Mouse (Mus musculus) adrenal gland, postnatal 25 days (tissue): ENCODE results near the gene Slc9a9. TPM values are rescaled to one million over a fixed set of nuclear protein-coding genes. Genes with fewer than 3 reads are reported as not detected.
"Not testable (repeated sequence)": the region's sequence is repeated elsewhere in the genome, so short reads cannot be mapped to it uniquely, and the experiment has no call there.

Experiments used
- DNase-seq: peaks from one replicate; pipeline ENCODE4 v3.0.0; 2021; ENCODE audit warnings: mixed read lengths
- long read RNA-seq: library from polyadenylated mRNA; stranded (forward); transcript quantifications from one replicate; pipeline ENCODE4 v2.0.0, GENCODE M21; 2021
- total RNA-seq: library from RNA; stranded (reverse); gene quantifications from 2 replicates; pipeline ENCODE4 v1.2.3, GENCODE M21; 2021

Slc9a9 gene
- 1.6 and 2.8 TPM in 2 replicates for total RNA-seq
- long read RNA-seq: 0 reads

GRCm38 (mm10) chr9:94669791-94670577 lies at the start of gene Slc9a9:
Slc9a9 (plus strand) TSS chr9:94669909.
- DNase-seq: peak; percentile 12

GRCm38 (mm10) chr9:94620342-94620741 lies 49.4 kb upstream of the Slc9a9 start:
- DNase-seq: no peak

GRCm38 (mm10) chr9:94620846-94621245 lies 48.9 kb upstream of the Slc9a9 start:
- DNase-seq: no peak

DNA sequence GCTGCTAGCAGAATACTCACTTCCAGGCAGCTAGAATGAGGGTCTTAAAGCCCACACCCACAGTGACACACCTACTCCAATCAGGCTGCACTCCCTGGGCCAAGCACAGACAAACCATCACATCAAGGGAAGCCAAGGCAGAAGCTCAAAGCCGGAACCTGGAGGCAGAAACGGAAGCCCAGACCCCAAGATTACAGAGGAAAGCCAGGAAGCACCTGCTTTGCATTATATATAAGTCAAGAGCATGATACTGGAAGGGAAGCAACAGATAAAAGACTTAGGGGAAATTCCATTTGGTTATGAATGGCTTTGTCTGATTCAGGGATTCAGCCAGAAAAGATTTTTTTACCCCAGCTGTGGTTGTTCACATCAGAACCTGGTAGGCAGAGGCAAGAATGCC lies 47.8 kb upstream of the Slc9a9 start:
- DNase-seq: no peak

GRCm38 (mm10) chr9:94626737-94627136 lies 43.0 kb upstream of the Slc9a9 start:
- DNase-seq: no peak

DNA sequence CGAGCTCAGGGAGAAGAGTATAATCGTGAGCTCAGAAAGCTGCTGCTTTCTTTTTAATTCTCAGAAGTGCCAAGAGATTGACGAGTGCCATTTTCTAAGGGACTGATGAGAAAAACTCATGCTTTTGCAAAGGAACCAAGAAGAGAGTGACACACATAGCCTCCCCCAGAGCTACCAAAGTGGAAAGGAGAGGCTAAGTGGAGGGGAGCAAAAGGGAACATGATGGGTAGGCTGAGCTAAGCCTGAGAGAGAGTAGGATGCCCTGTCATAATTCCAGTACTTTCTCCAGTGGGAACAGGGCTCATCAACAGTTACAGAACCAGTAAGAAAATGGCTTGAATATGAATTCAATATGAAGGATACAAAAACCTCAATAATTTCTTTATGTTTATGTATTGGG lies 40.8 kb upstream of the Slc9a9 start:
- DNase-seq: no peak

GRCm38 (mm10) chr9:94634275-94634674 lies 35.4 kb upstream of the Slc9a9 start:
- DNase-seq: not testable (repeated sequence)

DNA sequence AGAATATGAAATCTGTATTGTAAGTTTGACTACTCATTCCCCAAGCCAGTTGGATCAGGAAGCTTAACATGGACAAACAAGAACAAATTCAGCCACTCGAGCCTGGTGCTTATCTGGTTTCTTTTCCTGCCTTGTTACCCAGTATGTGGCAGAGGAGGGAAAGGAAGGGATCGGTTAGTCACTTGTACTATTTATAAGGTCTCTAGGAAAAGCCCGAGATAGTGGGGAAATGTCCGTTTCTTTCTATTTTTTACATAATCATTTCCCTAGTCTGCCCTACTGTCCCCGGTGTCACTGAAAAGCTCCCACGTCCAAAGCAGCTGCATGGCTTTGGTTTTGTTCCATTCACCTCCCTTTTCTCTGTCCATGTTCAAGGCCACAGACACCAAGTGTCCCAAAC lies 24.1 kb upstream of the Slc9a9 start:
- no peak for DNase-seq

DNA sequence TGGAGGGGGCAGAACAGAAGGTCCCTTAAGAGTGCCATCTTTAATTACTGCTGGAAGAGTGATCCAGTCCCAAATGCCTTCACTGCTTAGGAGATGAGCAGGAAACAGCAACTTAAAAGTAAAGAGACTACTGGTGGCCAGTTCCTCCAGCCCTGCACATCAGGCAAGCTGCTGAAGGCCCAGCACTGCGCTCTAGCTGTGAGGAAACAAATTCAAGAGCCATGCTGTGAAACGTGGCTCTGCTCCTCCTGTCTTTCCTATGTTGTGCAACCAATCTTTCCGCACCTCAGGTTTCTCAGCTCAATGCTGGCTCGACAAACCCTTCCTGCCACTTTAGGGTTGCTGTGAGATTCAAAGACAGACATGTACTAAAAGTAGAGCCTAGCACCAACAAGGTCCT lies 22.3 kb upstream of the Slc9a9 start:
- DNase-seq: no peak

DNA sequence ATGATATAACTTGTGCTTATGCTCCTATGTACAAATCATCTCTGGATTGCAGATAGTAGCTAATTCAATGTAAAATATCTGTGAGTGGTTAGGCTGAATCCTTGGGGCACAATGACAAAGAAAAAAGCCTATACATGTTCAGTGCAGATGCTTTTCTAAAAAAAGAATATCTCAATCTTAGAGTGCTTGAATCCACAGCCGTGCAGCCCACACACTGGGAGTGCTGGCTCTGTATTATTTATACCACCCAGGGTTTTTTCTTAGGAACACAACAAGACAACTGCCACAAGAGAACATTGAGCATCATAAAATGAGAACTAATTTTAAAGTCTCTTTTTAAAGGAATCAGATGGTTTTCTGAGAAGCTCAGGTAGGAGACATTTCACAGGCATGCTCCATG lies 19.7 kb upstream of the Slc9a9 start:
- DNase-seq: no peak

DNA sequence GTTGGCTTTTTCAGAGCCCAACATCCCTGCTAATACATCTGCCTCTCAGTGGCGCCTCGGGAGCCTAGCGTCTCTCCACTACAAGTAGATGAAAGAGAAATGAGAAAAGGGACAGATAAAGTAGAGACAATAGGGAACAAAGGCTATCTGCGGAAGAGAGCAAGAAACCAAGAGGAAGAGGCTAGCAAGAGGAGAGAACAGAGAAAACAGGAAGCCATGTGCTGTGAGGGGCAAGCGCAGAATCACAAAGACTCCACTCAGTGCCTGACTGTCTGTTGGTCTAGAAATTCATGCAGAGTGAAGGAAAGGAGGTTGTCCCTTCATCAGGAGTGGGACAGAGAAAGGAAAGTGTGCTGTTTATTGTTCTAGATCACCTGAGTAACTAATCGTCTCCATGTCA lies 16.5 kb upstream of the Slc9a9 start:
- no peak for DNase-seq

- DNase-seq: no peak
Measured at GRCm38 (mm10) chr9:94653827-94654226, 15.9 kb upstream of the Slc9a9 start.

- DNase-seq: no peak
Measured at GRCm38 (mm10) chr9:94656265-94656664, 13.4 kb upstream of the Slc9a9 start.

DNA sequence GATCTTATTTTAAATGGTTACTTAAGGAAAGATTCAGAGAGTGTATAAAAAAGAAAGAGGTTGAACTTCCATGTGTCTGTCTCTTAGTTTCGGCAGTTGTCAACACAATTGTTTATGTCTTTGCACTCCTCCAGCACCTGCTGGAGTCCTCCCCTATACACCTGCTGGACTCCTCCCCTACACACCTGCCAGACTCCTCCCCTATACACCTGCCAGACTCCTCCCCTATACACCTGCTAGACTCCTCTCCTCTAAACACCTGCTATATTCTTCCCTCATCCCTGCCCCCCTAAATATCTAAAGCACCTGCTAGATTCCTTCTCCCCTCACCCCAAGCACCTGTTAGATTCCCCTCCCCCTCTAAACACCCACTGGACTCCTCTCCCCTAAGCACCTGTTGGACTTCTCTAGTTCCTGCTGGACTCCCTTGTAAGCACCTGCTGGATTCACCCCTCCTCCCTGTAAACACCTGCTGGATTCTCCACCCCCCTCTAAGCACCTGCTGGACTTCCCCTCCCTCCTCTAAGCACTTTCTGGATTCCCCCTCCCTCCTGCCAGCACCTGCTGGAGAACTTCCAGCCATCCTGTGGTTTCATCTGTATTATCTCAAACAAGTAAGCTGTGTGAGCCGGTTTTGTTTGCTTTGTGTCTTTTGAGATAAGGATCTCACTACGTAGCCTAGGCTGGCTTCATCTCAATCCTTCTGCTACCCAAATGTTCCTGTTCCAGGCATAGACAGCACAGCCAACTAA lies 10.1 kb upstream of the Slc9a9 start:
- DNase-seq: no peak

DNA sequence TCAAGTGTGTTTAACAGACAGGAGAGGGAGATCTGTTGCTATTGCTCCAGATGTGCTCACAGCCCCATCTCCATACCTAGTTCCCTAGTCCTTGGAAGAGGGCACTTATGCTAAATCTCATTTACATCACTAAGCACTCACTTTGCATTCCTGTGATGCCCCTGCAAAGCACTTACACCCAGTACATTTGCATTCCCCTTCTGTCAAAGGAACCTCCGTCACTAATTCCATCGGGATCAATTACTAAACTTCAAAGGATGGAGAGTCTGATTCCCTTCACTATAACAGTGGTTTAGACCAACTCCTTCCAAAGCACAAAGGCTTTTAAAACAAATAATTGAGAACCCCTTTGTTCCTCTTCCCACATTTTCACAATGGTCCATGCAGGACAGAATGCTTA lies 7.9 kb upstream of the Slc9a9 start:
- DNase-seq: no peak

- DNase-seq: no peak
Measured at GRCm38 (mm10) chr9:94665248-94665647, 4.5 kb upstream of the Slc9a9 start.

DNA sequence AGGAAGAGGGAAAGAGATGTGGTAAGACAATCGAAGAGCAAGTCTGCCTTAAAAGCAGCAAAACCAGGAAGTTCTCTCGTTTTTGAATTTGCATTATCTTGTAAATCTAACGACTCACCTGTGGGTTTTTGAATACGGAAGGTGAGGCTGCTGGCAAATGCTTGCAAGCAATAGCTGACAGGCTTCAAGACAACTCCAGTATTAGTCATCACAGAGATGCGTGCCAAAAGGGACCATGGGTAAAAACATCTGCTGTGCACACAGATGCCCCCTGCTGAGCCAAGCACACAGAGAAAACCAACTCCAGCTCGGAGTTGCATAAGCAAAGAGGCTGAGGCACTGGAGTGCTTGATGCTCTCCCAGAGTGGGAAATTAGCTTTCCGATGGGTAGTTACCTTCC lies 1.1 kb upstream of the Slc9a9 start:
- no peak for DNase-seq

DNA sequence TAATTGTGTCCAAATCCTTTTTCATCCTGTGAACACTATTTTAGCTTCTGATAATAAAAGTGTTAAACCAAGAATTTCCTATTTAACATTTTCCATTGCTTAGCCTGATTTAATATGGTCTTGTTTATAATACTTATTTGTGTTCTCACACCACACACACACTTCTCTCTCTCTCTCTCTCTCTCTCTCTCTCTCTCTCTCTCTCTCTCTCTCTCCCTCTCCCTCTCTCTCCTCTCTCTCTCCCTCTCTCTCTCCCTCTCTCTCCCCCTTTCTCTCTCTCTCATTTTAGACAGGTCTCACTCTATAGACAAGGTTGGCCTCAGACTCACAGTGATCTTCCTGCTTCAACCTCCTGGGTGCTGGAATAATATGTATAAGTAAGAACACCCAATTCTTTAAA lies 995 bp downstream of the Slc9a9 start:
- DNase-seq: no peak

DNA sequence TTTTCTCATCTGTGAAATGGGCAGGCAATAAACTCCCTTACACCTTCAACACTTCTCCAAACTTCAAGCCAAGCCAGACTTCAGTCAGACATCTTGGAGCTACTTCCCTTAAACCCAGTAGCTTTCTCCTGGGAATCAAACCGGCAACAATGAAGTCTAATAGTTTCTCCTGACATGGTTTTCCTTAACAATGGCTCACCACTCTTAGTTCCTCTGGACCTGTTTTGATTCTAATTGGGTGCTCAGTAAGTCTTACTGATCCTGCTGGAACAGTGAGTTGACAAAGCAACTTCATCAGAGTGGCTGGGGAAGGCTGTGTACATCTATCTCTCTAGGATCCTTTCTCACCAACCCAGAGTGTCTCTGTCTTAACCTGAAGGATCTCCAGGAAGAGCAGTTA lies 5.0 kb downstream of the Slc9a9 start:
- DNase-seq: no peak

GRCm38 (mm10) chr9:94678021-94678655 lies 8.4 kb downstream of the Slc9a9 start:
- DNase-seq: no peak

- DNase-seq: no peak
Measured at GRCm38 (mm10) chr9:94680468-94681094, 10.9 kb downstream of the Slc9a9 start.

- no peak for DNase-seq
Measured at GRCm38 (mm10) chr9:94681095-94681487, 11.4 kb downstream of the Slc9a9 start.

DNA sequence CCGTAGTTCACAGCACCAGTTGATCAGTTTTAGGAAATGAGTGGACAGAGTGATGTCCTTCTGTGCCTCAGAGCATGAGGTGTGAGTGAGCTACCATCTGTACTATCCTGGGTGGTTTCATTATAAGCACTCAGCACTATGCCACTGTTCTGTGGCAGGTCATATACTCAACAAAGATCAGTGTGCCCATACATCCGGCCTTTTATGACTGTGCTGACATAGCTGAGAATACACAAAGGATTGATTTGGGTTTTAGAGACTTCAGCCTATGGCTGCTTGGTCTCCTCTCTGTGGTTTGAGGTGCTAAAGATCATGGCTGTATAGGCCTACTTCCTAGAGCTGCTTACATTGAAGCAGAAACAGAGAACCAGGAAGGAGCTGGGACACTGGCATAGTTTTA lies 12.6 kb downstream of the Slc9a9 start:
- no peak for DNase-seq
